Mouse (Mus musculus): ENCODE measurements around the gene B3gat3. TPM values are rescaled to one million over a fixed set of nuclear protein-coding genes. Genes with fewer than 3 reads are reported as not detected.

The B3gat3 gene
- polyA plus RNA-seq, 1 experiment from 2014 or later, result 20.2 TPM

- no peak overlapping the region for H3K4me3 ChIP-seq (ENCODE audit: low read depth, low read length)
- 89% methylated on average over 7 of the region's 7 CpGs for WGBS (ENCODE audit: insufficient replicate concordance)
- ATAC-seq, result no peak
- no peak overlapping the region for H3K27ac ChIP-seq (ENCODE audit: low read depth)
- no peak overlapping the region for H3K4me2 ChIP-seq (ENCODE audit: low read depth, low read length)
- DNase-seq, result no peak
- H3K9ac ChIP-seq (replicated peaks), result no peak overlapping the region
- H3K9me3 ChIP-seq (ENCODE audit: low read length), result no peaks in the 10 kb centered on the region
- peaks cover 34% of the 10 kb centered on the region for H3K36me3 ChIP-seq (replicated peaks; ENCODE audit: insufficient read depth, low read length)
- no peaks in the 10 kb centered on the region for H3K27me3 ChIP-seq (ENCODE audit: insufficient read depth, low read length)
- H3K4me1 ChIP-seq (ENCODE audit: insufficient read depth), result peaks cover 16% of the 10 kb centered on the region
- TF ChIP-seq CTCF (IDR thresholded peaks at IDR 0.05; ENCODE audit: low read depth) (no peak), EP300 (IDR thresholded peaks at IDR 0.05; ENCODE audit: low read depth) (no peak)
Measured at GRCm38 (mm10) chr19:8875031-8875430, 45.1 kb upstream of the B3gat3 start.

DNA sequence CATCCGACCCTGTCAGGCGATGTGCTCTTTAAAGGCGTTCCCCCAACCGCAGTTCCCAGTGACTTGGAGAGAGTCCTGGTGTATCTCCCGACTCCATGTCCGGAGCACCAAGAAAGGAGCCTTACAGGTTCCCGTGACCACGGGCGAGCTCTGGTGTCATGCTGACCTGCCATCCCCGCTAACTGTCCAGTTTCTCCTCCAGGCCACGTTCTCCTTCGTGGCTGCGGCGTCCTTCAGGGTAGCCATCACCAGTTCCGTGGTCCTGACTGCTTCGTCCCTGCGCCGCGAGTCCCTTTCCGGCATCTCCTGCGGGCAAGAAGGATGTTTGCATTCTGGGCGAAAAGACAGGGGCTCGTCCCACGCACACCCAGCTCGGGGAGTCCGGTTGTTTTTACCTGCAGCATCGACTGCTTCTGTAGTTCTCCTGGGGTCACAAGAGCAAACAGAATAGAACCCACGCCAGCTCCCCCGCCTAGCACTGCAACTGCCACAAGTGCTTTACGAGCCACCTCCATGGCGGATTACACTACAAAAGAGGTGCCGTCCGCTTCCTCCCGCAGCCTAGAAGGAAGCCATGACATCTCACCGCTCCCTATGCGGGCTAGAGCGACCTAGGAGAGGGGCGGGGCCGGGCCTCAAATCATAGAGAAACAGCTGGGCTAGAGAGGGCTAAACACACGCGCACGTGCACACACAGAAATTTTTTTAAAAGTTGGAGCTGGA, 39.7 kb upstream of the B3gat3 start, which contains the start of gene Uqcc3:
Gene Uqcc3, minus strand, starts transcription at position 613 of the 723 bp plus-strand sequence.
- peak; percentile 89 for DNase-seq
- H3K4me1 ChIP-seq (ENCODE audit: insufficient read depth), result peaks cover 10% of the 10 kb centered on the region
- H3K36me3 ChIP-seq (replicated peaks; ENCODE audit: insufficient read depth, low read length), result peaks cover 15% of the 10 kb centered on the region

GRCm38 (mm10) chr19:8881034-8881392, 39.2 kb upstream of the B3gat3 start:
- Histone ChIP-seq H3K4me3 (ENCODE audit: low read depth, low read length) (peak overlapping the region; percentile 94), H3K9me3 (ENCODE audit: low read length) (no peaks in the 10 kb centered on the region), H3K4me1 (ENCODE audit: insufficient read depth) (peaks cover 10% of the 10 kb centered on the region), H3K9ac (replicated peaks) (peak overlapping the region; percentile 53), H3K27ac (ENCODE audit: low read depth) (no peak overlapping the region), H3K4me2 (ENCODE audit: low read depth, low read length) (peak overlapping the region; percentile 98), H3K36me3 (replicated peaks; ENCODE audit: insufficient read depth, low read length) (peaks cover 11% of the 10 kb centered on the region), H3K27me3 (ENCODE audit: insufficient read depth, low read length) (no peaks in the 10 kb centered on the region)
- WGBS (ENCODE audit: insufficient replicate concordance), result 8% methylated on average over 3 of the region's 3 CpGs
- no peak for DNase-seq
- ATAC-seq, result no peak; the same call in 1 of the 2 replicates
- TF ChIP-seq CTCF (IDR thresholded peaks at IDR 0.05; ENCODE audit: low read depth), result no peak
- TF ChIP-seq EP300 (IDR thresholded peaks at IDR 0.05; ENCODE audit: low read depth), result no peak

More for the DNA sequence above, 39.7 kb upstream of the B3gat3 start, which contains the start of gene Uqcc3:
- TF ChIP-seq CTCF (IDR thresholded peaks at IDR 0.05; ENCODE audit: low read depth) (no peak), EP300 (IDR thresholded peaks at IDR 0.05; ENCODE audit: low read depth) (no peak)
- Histone ChIP-seq H3K4me3 (ENCODE audit: low read depth, low read length) (peak within 1 kb of the TSS; percentile 94), H3K27me3 (ENCODE audit: insufficient read depth, low read length) (no peaks in the 10 kb centered on the region), H3K9me3 (ENCODE audit: low read length) (no peaks in the 10 kb centered on the region), H3K9ac (replicated peaks) (peak within 1 kb of the TSS; percentile 88), H3K4me2 (ENCODE audit: low read depth, low read length) (peak within 1 kb of the TSS; percentile 98), H3K27ac (ENCODE audit: low read depth) (peak within 1 kb of the TSS; percentile 89)
- WGBS (ENCODE audit: insufficient replicate concordance), result under 1% methylated on average over 42 of the region's 42 CpGs
- ATAC-seq, result peak; percentile 98

GRCm38 (mm10) chr19:8883616-8884015, 36.6 kb upstream of the B3gat3 start, which contains the start of the genes Lbhd1 and Gm49403:
TSS of gene Lbhd1 (plus strand) at chr19:8883732.
TSS of gene Gm49403 (plus strand) at chr19:8883930.
- H3K9me3 ChIP-seq (ENCODE audit: low read length), result no peaks in the 10 kb centered on the region
- H3K4me1 ChIP-seq (ENCODE audit: insufficient read depth), result peaks cover 18% of the 10 kb centered on the region
- H3K27me3 ChIP-seq (ENCODE audit: insufficient read depth, low read length), result no peaks in the 10 kb centered on the region
- ATAC-seq (no peak), DNase-seq (no peak)
- H3K4me3 ChIP-seq (ENCODE audit: low read depth, low read length), result no peak within 1 kb of the TSS
- H3K27ac ChIP-seq (ENCODE audit: low read depth), result no peak within 1 kb of the TSS
- no peaks in the 10 kb centered on the region for H3K36me3 ChIP-seq (replicated peaks; ENCODE audit: insufficient read depth, low read length)
- no peak within 1 kb of the TSS for H3K4me2 ChIP-seq (ENCODE audit: low read depth, low read length)
- no peak within 1 kb of the TSS for H3K9ac ChIP-seq (replicated peaks)
- TF ChIP-seq EP300 (IDR thresholded peaks at IDR 0.05; ENCODE audit: low read depth) (no peak), CTCF (IDR thresholded peaks at IDR 0.05; ENCODE audit: low read depth) (no peak)
- 79% methylated on average over 3 of the region's 3 CpGs for WGBS (ENCODE audit: insufficient replicate concordance)

GRCm38 (mm10) chr19:8886916-8887584, 33.1 kb upstream of the B3gat3 start:
- Histone ChIP-seq H3K27ac (ENCODE audit: low read depth) (peak overlapping the region; percentile 79; the same call in 1 of the 2 replicates), H3K9ac (replicated peaks) (no peak overlapping the region), H3K4me3 (ENCODE audit: low read depth, low read length) (no peak overlapping the region), H3K27me3 (ENCODE audit: insufficient read depth, low read length) (no peaks in the 10 kb centered on the region), H3K4me1 (ENCODE audit: insufficient read depth) (peaks cover 15% of the 10 kb centered on the region), H3K9me3 (ENCODE audit: low read length) (no peaks in the 10 kb centered on the region), H3K4me2 (ENCODE audit: low read depth, low read length) (peak overlapping the region; percentile 70), H3K36me3 (replicated peaks; ENCODE audit: insufficient read depth, low read length) (peaks cover 10% of the 10 kb centered on the region; the same call in 1 of the 2 replicates)
- WGBS (ENCODE audit: insufficient replicate concordance), result 56% methylated on average over 1 of the region's 1 CpGs
- ATAC-seq, result no peak
- no peak for DNase-seq
- TF ChIP-seq CTCF (IDR thresholded peaks at IDR 0.05; ENCODE audit: low read depth) (no peak), EP300 (IDR thresholded peaks at IDR 0.05; ENCODE audit: low read depth) (no peak)

Data from liver, postnatal 0 days (tissue).